Mouse (Mus musculus) CH12.LX (cell line): Measurements from ENCODE around the gene Nfix. TPM values are rescaled to one million over a fixed set of nuclear protein-coding genes. Genes with fewer than 3 reads are reported as not detected.

Experiments
- DNase-seq: peaks from one replicate; pipeline ENCODE4 v3.0.0-alpha.2; 2013; ENCODE audit errors: extremely low read depth
- H3K27ac ChIP-seq: 2 replicates; pipeline ENCODE4 v1.5.1; 2012; ENCODE audit warnings: low read depth, mild to moderate bottlenecking, control low read depth, moderate library complexity; ENCODE audit not compliant: insufficient read depth
- H3K27me3 ChIP-seq: replicated peaks from 2 replicates; pipeline ENCODE3; 2012; ENCODE audit warnings: inconsistent platforms
- H3K36me3 ChIP-seq, 2 experiments: replicated peaks in 1 of 2; 2 replicates each; pipeline versions ENCODE3 to v1.6.1; 2012; ENCODE audit warnings: inconsistent platforms in 1 of 2, low read length in 1 of 2, mild to moderate bottlenecking in 1 of 2, mixed read lengths in 1 of 2, moderate library complexity in 1 of 2; ENCODE audit not compliant: control insufficient read depth in 1 of 2, insufficient read depth in 1 of 2
- H3K4me1 ChIP-seq, 2 experiments: 2 replicates each; pipeline ENCODE4 v1.6.1; 2012; ENCODE audit warnings: inconsistent platforms in 1 of 2, moderate library complexity in 1 of 2; ENCODE audit not compliant: insufficient read depth in 2 of 2, control insufficient read depth in 1 of 2
- H3K4me2 ChIP-seq: 2 replicates; pipeline ENCODE4 v1.6.1; 2012; ENCODE audit warnings: low read depth, mild to moderate bottlenecking, control low read depth; ENCODE audit not compliant: poor library complexity, insufficient read depth, severe bottlenecking
- H3K4me3 ChIP-seq, 3 experiments: fragments of 150-350 bp in 1 of 3; sonication (generic) in 1 of 3; replicated peaks in 1 of 3; 2 replicates each; pipeline versions ENCODE3 to v1.5.1; 2011 to 2012; ENCODE audit warnings: low read depth in 2 of 3, low read length in 2 of 3, mild to moderate bottlenecking in 2 of 3, moderate library complexity in 2 of 3, control low read depth in 1 of 3, improper control_type of control experiment in 1 of 3, inconsistent platforms in 1 of 3, mixed read lengths in 1 of 3; ENCODE audit not compliant: poor library complexity in 1 of 3
- H3K79me2 ChIP-seq: replicated peaks from 2 replicates; pipeline ENCODE4 v1.6.1; 2012; ENCODE audit warnings: mild to moderate bottlenecking, moderate library complexity; ENCODE audit not compliant: control insufficient read depth, poor library complexity, insufficient read depth, severe bottlenecking; ENCODE audit errors: extremely low read depth
- H3K9ac ChIP-seq: 2 replicates; pipeline ENCODE4 v1.6.1; 2012; ENCODE audit warnings: low read depth, mild to moderate bottlenecking, control low read depth, moderate library complexity; ENCODE audit not compliant: insufficient read depth
- H3K9me3 ChIP-seq: replicated peaks from 2 replicates; pipeline ENCODE3; 2012; ENCODE audit warnings: low read length, inconsistent platforms, mixed read lengths
- CHD2 ChIP-seq: IDR thresholded peaks from 2 replicates; pipeline ENCODE4 v1.6.1; 2011; ENCODE audit warnings: low read length, improper control_type of control experiment
- GABPA ChIP-seq: IDR thresholded peaks from 2 replicates; pipeline ENCODE4 v1.6.1; 2012; ENCODE audit warnings: low read depth, low read length, improper control_type of control experiment, inconsistent platforms; ENCODE audit not compliant: insufficient replicate concordance
- IRF4 ChIP-seq: IDR thresholded peaks from 2 replicates; pipeline ENCODE4 v1.6.1; 2014; ENCODE audit warnings: low read depth, mild to moderate bottlenecking, inconsistent platforms, low read length, improper control_type of control experiment
- JUND ChIP-seq: conservative IDR thresholded peaks from 2 replicates; pipeline ENCODE4 v1.6.1; 2011; ENCODE audit warnings: low read depth, low read length, improper control_type of control experiment
- MAX ChIP-seq: IDR thresholded peaks from 2 replicates; pipeline ENCODE4 v1.6.1; 2011; ENCODE audit warnings: low read length, improper control_type of control experiment
- MAZ ChIP-seq: IDR thresholded peaks from 2 replicates; pipeline ENCODE4 v1.6.1; 2012; ENCODE audit warnings: low read depth, mild to moderate bottlenecking, inconsistent platforms, low read length, improper control_type of control experiment, moderate library complexity
- NRF1 ChIP-seq: IDR thresholded peaks from 2 replicates; pipeline ENCODE4 v1.6.1; 2014; ENCODE audit warnings: low read depth, mild to moderate bottlenecking, inconsistent platforms, low read length, improper control_type of control experiment, moderate library complexity
- POLR2A ChIP-seq: IDR thresholded peaks from 2 replicates; pipeline ENCODE4 v1.6.1; 2011; ENCODE audit warnings: low read depth, mild to moderate bottlenecking, improper control_type of control experiment, low read length
- RAD21 ChIP-seq: IDR thresholded peaks from 2 replicates; pipeline ENCODE4 v1.6.1; 2011; ENCODE audit warnings: low read depth, mild to moderate bottlenecking, low read length, improper control_type of control experiment, moderate library complexity
- RCOR1 ChIP-seq: conservative IDR thresholded peaks from 2 replicates; pipeline ENCODE4 v1.6.1; 2012; ENCODE audit warnings: low read depth, mild to moderate bottlenecking, inconsistent platforms, low read length, improper control_type of control experiment
- SIN3A ChIP-seq: IDR thresholded peaks from 2 replicates; pipeline ENCODE4 v1.6.1; 2012; ENCODE audit warnings: low read length, improper control_type of control experiment, inconsistent platforms
- TCF12 ChIP-seq: IDR thresholded peaks from 2 replicates; pipeline ENCODE4 v1.6.1; 2014; ENCODE audit warnings: low read depth, mild to moderate bottlenecking, inconsistent platforms, low read length, improper control_type of control experiment
- UBTF ChIP-seq: IDR thresholded peaks from 2 replicates; pipeline ENCODE4 v1.6.1; 2012; ENCODE audit warnings: low read depth, mild to moderate bottlenecking, inconsistent platforms, low read length, improper control_type of control experiment, moderate library complexity
- USF1 ChIP-seq: IDR thresholded peaks from 2 replicates; pipeline ENCODE4 v1.6.1; 2014; ENCODE audit warnings: low read depth, mild to moderate bottlenecking, inconsistent platforms, low read length, improper control_type of control experiment
- ZKSCAN1 ChIP-seq: IDR thresholded peaks from 2 replicates; pipeline ENCODE4 v1.6.1; 2012; ENCODE audit warnings: low read depth, inconsistent platforms, low read length, improper control_type of control experiment, borderline replicate concordance
- ZNF384 ChIP-seq: IDR thresholded peaks from 2 replicates; pipeline ENCODE4 v1.6.1; 2012; ENCODE audit warnings: low read depth, low read length, improper control_type of control experiment, inconsistent platforms
- dilution Hi-C: fragments of 300-500 bp; cut with MboI; formaldehyde crosslinking; loops from 2 replicates; pipeline ENCODE4 v1.14.3; 2020; ENCODE audit warnings: low sequenced_read_pairs; ENCODE audit not compliant: extremely low pct_unique_long_range_greater_than_20kb, extremely low pct_ligation_motif_present
- in situ Hi-C: fragments of 300-500 bp; cut with MboI; formaldehyde crosslinking; loops from 3 replicates; pipeline ENCODE4 v1.14.3; 2019; ENCODE audit warnings: low sequenced_read_pairs, low pct_ligation_motif_present, low pct_unique_long_range_greater_than_20kb, mixed read lengths
- polyA plus RNA-seq: library from polyadenylated mRNA; unstranded; fragments of >175 nt; gene quantifications from 2 replicates; pipeline ENCODE4 v1.2.1, GENCODE M21; 2012; ENCODE audit warnings: low read depth; ENCODE audit not compliant: insufficient read length
- total RNA-seq, 2 experiments: library from RNA; depleted of rRNA; stranded (reverse); fragments of 300-350 nt in 1 of 2; fragments of >200 nt in 1 of 2; gene quantifications; 2 replicates each; pipeline ENCODE4 v1.2.3; 2012 to 2014

Gene Nfix
- total and polyA plus RNA-seq, 3 experiments, result 0.09 to 10.5 (median 1.1) TPM

DNA sequence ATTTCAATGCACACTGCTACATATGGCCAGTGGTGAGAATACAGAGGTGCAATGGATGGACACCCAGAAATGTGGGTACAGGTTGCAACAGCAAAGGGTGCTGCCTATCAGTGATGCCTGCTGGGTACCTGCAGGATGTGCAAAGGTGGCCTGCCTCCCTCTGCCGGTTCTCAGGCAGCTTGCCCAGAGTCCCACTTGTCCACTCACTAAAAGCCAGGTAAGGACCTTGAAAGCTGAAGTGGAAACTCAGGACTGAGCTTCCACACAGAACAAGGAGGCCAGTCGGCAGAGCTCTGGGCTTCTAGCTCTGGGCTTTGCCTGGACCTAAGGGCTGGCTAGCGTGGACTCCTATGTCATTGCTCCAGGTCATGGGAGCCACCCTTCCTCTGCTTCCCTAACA lies 88.8 kb downstream of the Nfix start:
- dilution Hi-C loops (no loop called here), in situ Hi-C loops (loop anchor here (10.0 kb wide), 1 partner anchor 103 kb away; no protein-coding TSS in a partner anchor)
- Histone ChIP-seq H3K4me3 (no peak overlapping the region), H3K79me2 (no peaks in the 10 kb centered on the region), H3K4me1 (peaks cover 5 to 51% of the 10 kb centered on the region in 2 experiments; a peak in 3 of 4 replicates), H3K9ac (no peak overlapping the region), H3K27ac (no peak overlapping the region), H3K36me3 (no peaks in the 10 kb centered on the region), H3K9me3 (no peaks in the 10 kb centered on the region), H3K4me2 (no peak overlapping the region), H3K27me3 (peaks cover 32% of the 10 kb centered on the region)
- TF ChIP-seq MAX, result no peak
- no peak for DNase-seq

DNA sequence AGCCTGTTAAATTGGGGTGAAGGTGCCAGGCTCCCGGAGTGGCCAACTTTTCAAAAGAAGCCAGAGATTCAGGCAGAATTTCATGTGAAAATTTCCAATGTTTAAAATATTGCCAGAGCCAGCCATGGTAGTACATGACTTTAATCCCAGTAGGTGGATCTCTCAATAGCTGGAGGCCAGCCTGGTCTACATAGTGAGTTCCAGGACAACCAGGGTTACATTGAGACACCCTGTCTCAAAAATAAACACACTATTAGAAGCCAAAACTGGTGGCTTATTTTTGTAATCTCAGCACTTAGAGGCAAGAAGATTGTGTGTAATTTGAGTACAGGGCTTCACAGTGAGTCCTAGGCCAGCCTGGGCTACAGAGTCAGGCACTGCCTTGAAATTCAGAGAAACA lies 90.2 kb downstream of the Nfix start:
- H3K27me3 ChIP-seq, result peaks cover 27% of the 10 kb centered on the region
- in situ Hi-C loops, result loop anchor here (10.0 kb wide), 1 partner anchor 105 kb away; no protein-coding TSS in a partner anchor
- no peak overlapping the region for H3K9ac ChIP-seq
- peaks cover 0 to 9% of the 10 kb centered on the region in 2 experiments for H3K36me3 ChIP-seq
- TF ChIP-seq UBTF (no peak), JUND (no peak), SIN3A (no peak), IRF4 (no peak), POLR2A (no peak), USF1 (no peak), MAX (no peak), RCOR1 (no peak), ZKSCAN1 (no peak), MAZ (no peak), RAD21 (no peak), ZNF384 (no peak), CHD2 (no peak), GABPA (no peak), NRF1 (no peak), TCF12 (no peak)
- TF ChIP-seq, all 38 proteins: peak for 0
- Histone ChIP-seq H3K9me3 (peaks cover 2% of the 10 kb centered on the region), H3K79me2 (no peaks in the 10 kb centered on the region), H3K4me2 (no peak overlapping the region), H3K4me3 (no peak overlapping the region), H3K4me1 (peaks cover 5 to 59% of the 10 kb centered on the region in 2 experiments; a peak in 3 of 4 replicates), H3K27ac (no peak overlapping the region)
- DNase-seq, result no peak
- dilution Hi-C loops, result no loop called here
